Mouse (Mus musculus): ENCODE measurements around the gene Bub1b. TPM values are rescaled to one million over a fixed set of nuclear protein-coding genes. Genes with fewer than 3 reads are reported as not detected.
"Not testable (repeated sequence)": the region's sequence is repeated elsewhere in the genome, so short reads cannot be mapped to it uniquely, and the experiment has no call there.

Bub1b gene
- polyA plus RNA-seq, 1 experiment = not detected

- WGBS = 93% methylated on average over 8 of the region's 8 CpGs
- Histone ChIP-seq H3K4me1 (ENCODE audit: control insufficient read depth, insufficient read depth, low read length) (no peaks in the 10 kb centered on the region), H3K4me3 (ENCODE audit: insufficient read depth, low read depth, low read length) (no peak overlapping the region), H3K27ac (ENCODE audit: insufficient read depth, low read depth, low read length) (no peak overlapping the region)
- TF ChIP-seq POLR2A (IDR thresholded peaks at IDR 0.05; ENCODE audit: insufficient read depth, low read depth, low read length) = no peak
- TF ChIP-seq CTCF (IDR thresholded peaks at IDR 0.05; ENCODE audit: insufficient read depth, low read depth, low read length) = no peak
These were observed 40.7 kb downstream of the Bub1b start for GRCm38 (mm10) chr2:118638686-118639085.

- Histone ChIP-seq H3K27ac (ENCODE audit: insufficient read depth, low read depth, low read length) (no peak overlapping the region), H3K4me1 (ENCODE audit: control insufficient read depth, insufficient read depth, low read length) (no peaks in the 10 kb centered on the region), H3K4me3 (ENCODE audit: insufficient read depth, low read depth, low read length) (no peak overlapping the region)
- TF ChIP-seq CTCF (IDR thresholded peaks at IDR 0.05; ENCODE audit: insufficient read depth, low read depth, low read length) = no peak
- TF ChIP-seq POLR2A (IDR thresholded peaks at IDR 0.05; ENCODE audit: insufficient read depth, low read depth, low read length) = no peak
- WGBS = 81% methylated on average over 2 of the region's 2 CpGs
These were observed 43.1 kb downstream of the Bub1b start for GRCm38 (mm10) chr2:118641147-118641546.

- no peaks in the 10 kb centered on the region for H3K4me1 ChIP-seq (ENCODE audit: control insufficient read depth, insufficient read depth, low read length)
- no peak overlapping the region for H3K4me3 ChIP-seq (ENCODE audit: insufficient read depth, low read depth, low read length)
- TF ChIP-seq POLR2A (IDR thresholded peaks at IDR 0.05; ENCODE audit: insufficient read depth, low read depth, low read length) (no peak), CTCF (IDR thresholded peaks at IDR 0.05; ENCODE audit: insufficient read depth, low read depth, low read length) (no peak)
- 84% methylated on average over 3 of the region's 3 CpGs for WGBS
- no peak overlapping the region for H3K27ac ChIP-seq (ENCODE audit: insufficient read depth, low read depth, low read length)
These were observed 44.4 kb downstream of the Bub1b start for GRCm38 (mm10) chr2:118642431-118642830.

GRCm38 (mm10) chr2:118642942-118643341 lies 44.9 kb downstream of the Bub1b start:
- WGBS = 79% methylated on average over 3 of the region's 3 CpGs
- TF ChIP-seq POLR2A (IDR thresholded peaks at IDR 0.05; ENCODE audit: insufficient read depth, low read depth, low read length) = no peak
- TF ChIP-seq CTCF (IDR thresholded peaks at IDR 0.05; ENCODE audit: insufficient read depth, low read depth, low read length) = no peak
- Histone ChIP-seq H3K4me3 (ENCODE audit: insufficient read depth, low read depth, low read length) (no peak overlapping the region), H3K27ac (ENCODE audit: insufficient read depth, low read depth, low read length) (no peak overlapping the region), H3K4me1 (ENCODE audit: control insufficient read depth, insufficient read depth, low read length) (no peaks in the 10 kb centered on the region)

- TF ChIP-seq CTCF (IDR thresholded peaks at IDR 0.05; ENCODE audit: insufficient read depth, low read depth, low read length) (no peak), POLR2A (IDR thresholded peaks at IDR 0.05; ENCODE audit: insufficient read depth, low read depth, low read length) (no peak)
- 92% methylated on average over 5 of the region's 5 CpGs for WGBS
- Histone ChIP-seq H3K4me3 (ENCODE audit: insufficient read depth, low read depth, low read length) (no peak overlapping the region), H3K27ac (ENCODE audit: insufficient read depth, low read depth, low read length) (no peak overlapping the region), H3K4me1 (ENCODE audit: control insufficient read depth, insufficient read depth, low read length) (no peaks in the 10 kb centered on the region)
These were observed 48.7 kb downstream of the Bub1b start for GRCm38 (mm10) chr2:118646665-118647064.

- 56% methylated on average over 2 of the region's 2 CpGs for WGBS
- H3K4me3 ChIP-seq (ENCODE audit: insufficient read depth, low read depth, low read length); H3K4me1 ChIP-seq (ENCODE audit: control insufficient read depth, insufficient read depth, low read length); H3K27ac ChIP-seq (ENCODE audit: insufficient read depth, low read depth, low read length): not testable (repeated sequence)
These were observed 52.7 kb downstream of the Bub1b start for GRCm38 (mm10) chr2:118650697-118651096.

- TF ChIP-seq POLR2A (IDR thresholded peaks at IDR 0.05; ENCODE audit: insufficient read depth, low read depth, low read length) = no peak
- no peak for TF ChIP-seq CTCF (IDR thresholded peaks at IDR 0.05; ENCODE audit: insufficient read depth, low read depth, low read length)
- Histone ChIP-seq H3K27ac (ENCODE audit: insufficient read depth, low read depth, low read length) (no peak overlapping the region), H3K4me3 (ENCODE audit: insufficient read depth, low read depth, low read length) (no peak overlapping the region), H3K4me1 (ENCODE audit: control insufficient read depth, insufficient read depth, low read length) (peaks cover 16% of the 10 kb centered on the region)
- 58% methylated on average over 3 of the region's 3 CpGs for WGBS
These were observed 58.8 kb downstream of the Bub1b start for GRCm38 (mm10) chr2:118656688-118657281.

GRCm38 (mm10) chr2:118658457-118658856 lies 60.4 kb downstream of the Bub1b start:
- 46% methylated on average over 4 of the region's 4 CpGs for WGBS
- no peak overlapping the region for H3K27ac ChIP-seq (ENCODE audit: insufficient read depth, low read depth, low read length)
- TF ChIP-seq CTCF (IDR thresholded peaks at IDR 0.05; ENCODE audit: insufficient read depth, low read depth, low read length) = no peak
- peaks cover 24% of the 10 kb centered on the region for H3K4me1 ChIP-seq (ENCODE audit: control insufficient read depth, insufficient read depth, low read length)
- H3K4me3 ChIP-seq (ENCODE audit: insufficient read depth, low read depth, low read length) = no peak overlapping the region

GRCm38 (mm10) chr2:118659077-118659476 lies 61.1 kb downstream of the Bub1b start:
- H3K4me3 ChIP-seq (ENCODE audit: insufficient read depth, low read depth, low read length) = no peak overlapping the region
- TF ChIP-seq POLR2A (IDR thresholded peaks at IDR 0.05; ENCODE audit: insufficient read depth, low read depth, low read length) = no peak
- no peak for TF ChIP-seq CTCF (IDR thresholded peaks at IDR 0.05; ENCODE audit: insufficient read depth, low read depth, low read length)
- 47% methylated on average over 1 of the region's 1 CpGs for WGBS
- no peak overlapping the region for H3K27ac ChIP-seq (ENCODE audit: insufficient read depth, low read depth, low read length)
- peaks cover 27% of the 10 kb centered on the region for H3K4me1 ChIP-seq (ENCODE audit: control insufficient read depth, insufficient read depth, low read length)

GRCm38 (mm10) chr2:118659493-118659892 lies 61.5 kb downstream of the Bub1b start:
- Histone ChIP-seq H3K27ac (ENCODE audit: insufficient read depth, low read depth, low read length) (no peak overlapping the region), H3K4me1 (ENCODE audit: control insufficient read depth, insufficient read depth, low read length) (peaks cover 28% of the 10 kb centered on the region), H3K4me3 (ENCODE audit: insufficient read depth, low read depth, low read length) (no peak overlapping the region)
- TF ChIP-seq POLR2A (IDR thresholded peaks at IDR 0.05; ENCODE audit: insufficient read depth, low read depth, low read length) = no peak
- no peak for TF ChIP-seq CTCF (IDR thresholded peaks at IDR 0.05; ENCODE audit: insufficient read depth, low read depth, low read length)
- 81% methylated on average over 12 of the region's 12 CpGs for WGBS

Data from olfactory bulb, adult 2 months (tissue).